Mouse (Mus musculus): Measurements from ENCODE around the gene Bbof1. TPM values are rescaled to one million over a fixed set of nuclear protein-coding genes. Genes with fewer than 3 reads are reported as not detected.

Bbof1 gene
- polyA plus RNA-seq, 1 experiment from 2014 or later = 0.53 TPM

DNA sequence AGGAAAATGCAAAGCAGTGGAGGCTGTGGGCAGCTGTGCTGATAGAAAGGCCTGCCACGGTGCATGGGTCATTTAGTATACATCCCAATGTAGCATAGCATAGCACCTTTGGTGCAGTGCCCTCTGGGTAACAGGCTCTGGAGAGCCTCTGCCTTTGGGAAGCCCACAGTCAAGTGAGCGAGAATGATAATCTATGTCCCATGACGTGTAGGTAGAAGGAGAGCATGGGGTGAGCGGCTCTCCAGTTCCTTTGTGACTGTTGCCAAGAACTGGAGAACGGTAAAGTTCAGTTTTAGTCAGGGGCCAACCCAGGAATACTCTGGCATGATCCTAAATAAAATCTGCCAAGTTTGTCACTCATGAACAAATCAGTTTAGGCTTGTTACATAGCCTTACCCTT lies 37.2 kb upstream of the Bbof1 start:
- Histone ChIP-seq H3K9ac (ENCODE audit: low read depth, low read length) (no peak overlapping the region), H3K27me3 (replicated peaks; ENCODE audit: control insufficient read depth, insufficient read depth, low read length) (no peaks in the 10 kb centered on the region), H3K9me3 (ENCODE audit: control insufficient read depth) (no peaks in the 10 kb centered on the region), H3K36me3 (ENCODE audit: control insufficient read depth, insufficient read depth) (peaks cover 80% of the 10 kb centered on the region), H3K4me3 (ENCODE audit: low read depth, low read length) (no peak overlapping the region), H3K27ac (ENCODE audit: low read depth, low read length) (no peak overlapping the region), H3K4me1 (replicated peaks; ENCODE audit: control insufficient read depth, insufficient read depth, low read length) (0 out of 2 replicates have a peak, but pooled peaks cover 3% of the 10 kb centered on the region), H3K4me2 (replicated peaks; ENCODE audit: low read depth) (no peak overlapping the region)
- no peak for TF ChIP-seq CTCF (IDR thresholded peaks at IDR 0.05; ENCODE audit: low read depth)
- 91% methylated on average over 5 of the region's 5 CpGs for WGBS
- no peak for ATAC-seq

GRCm38 (mm10) chr12:84373831-84374481 lies 34.9 kb upstream of the Bbof1 start:
- Histone ChIP-seq H3K9ac (ENCODE audit: low read depth, low read length) (no peak overlapping the region), H3K4me2 (replicated peaks; ENCODE audit: low read depth) (no peak overlapping the region), H3K27me3 (replicated peaks; ENCODE audit: control insufficient read depth, insufficient read depth, low read length) (no peaks in the 10 kb centered on the region), H3K9me3 (ENCODE audit: control insufficient read depth) (no peaks in the 10 kb centered on the region), H3K27ac (ENCODE audit: low read depth, low read length) (no peak overlapping the region), H3K4me1 (replicated peaks; ENCODE audit: control insufficient read depth, insufficient read depth, low read length) (0 out of 2 replicates have a peak, but pooled peaks cover 3% of the 10 kb centered on the region), H3K4me3 (ENCODE audit: low read depth, low read length) (no peak overlapping the region), H3K36me3 (ENCODE audit: control insufficient read depth, insufficient read depth) (peaks cover 84% of the 10 kb centered on the region)
- no peak; the same call in 1 of the 2 replicates for ATAC-seq
- whole genome bisulfite sequencing = 39% methylated on average over 6 of the region's 6 CpGs
- TF ChIP-seq CTCF (IDR thresholded peaks at IDR 0.05; ENCODE audit: low read depth) = no peak

GRCm38 (mm10) chr12:84382369-84382768 lies 26.5 kb upstream of the Bbof1 start:
- 91% methylated on average over 4 of the region's 4 CpGs for WGBS
- no peak for ATAC-seq

DNA sequence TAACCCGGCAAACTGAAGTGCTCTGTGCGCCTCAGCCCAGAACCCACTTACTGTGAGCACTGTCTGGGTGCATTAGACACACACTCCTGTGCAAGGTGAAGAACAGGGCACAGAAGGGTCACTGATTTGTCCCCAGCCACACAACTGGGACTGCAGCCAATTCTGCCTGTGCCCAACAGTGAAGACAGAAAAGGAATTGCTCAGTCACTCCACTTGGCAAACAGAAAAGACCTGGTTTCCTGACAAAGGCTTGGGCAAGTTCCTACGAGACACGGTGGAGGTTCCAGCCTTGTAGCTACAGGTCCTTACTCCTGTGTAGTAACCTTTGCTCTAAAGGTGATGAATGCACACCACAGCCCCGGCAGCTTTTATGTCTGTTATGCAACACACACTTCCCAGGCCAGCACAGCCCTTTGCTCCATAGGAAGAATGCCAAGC lies 24.2 kb upstream of the Bbof1 start:
- ATAC-seq = peak; percentile 92
- H3K4me2 ChIP-seq (replicated peaks; ENCODE audit: low read depth) = no peak overlapping the region
- peaks cover 46% of the 10 kb centered on the region for H3K36me3 ChIP-seq (ENCODE audit: control insufficient read depth, insufficient read depth)
- H3K9ac ChIP-seq (ENCODE audit: low read depth, low read length) = no peak overlapping the region
- 39% methylated on average over 5 of the region's 5 CpGs for WGBS
- no peaks in the 10 kb centered on the region for H3K9me3 ChIP-seq (ENCODE audit: control insufficient read depth)
- no peaks in the 10 kb centered on the region for H3K27me3 ChIP-seq (replicated peaks; ENCODE audit: control insufficient read depth, insufficient read depth, low read length)
- TF ChIP-seq CTCF (IDR thresholded peaks at IDR 0.05; ENCODE audit: low read depth) = no peak
- H3K4me3 ChIP-seq (ENCODE audit: low read depth, low read length) = no peak overlapping the region
- peak overlapping the region; percentile 81 for H3K27ac ChIP-seq (ENCODE audit: low read depth, low read length)
- 0 out of 2 replicates have a peak, but pooled peaks cover 2% of the 10 kb centered on the region for H3K4me1 ChIP-seq (replicated peaks; ENCODE audit: control insufficient read depth, insufficient read depth, low read length)

More at GRCm38 (mm10) chr12:84382369-84382768, 26.5 kb upstream of the Bbof1 start:
- H3K27me3 ChIP-seq (replicated peaks; ENCODE audit: control insufficient read depth, insufficient read depth, low read length) = no peaks in the 10 kb centered on the region
- H3K4me2 ChIP-seq (replicated peaks; ENCODE audit: low read depth) = no peak overlapping the region
- no peak overlapping the region for H3K9ac ChIP-seq (ENCODE audit: low read depth, low read length)
- no peak overlapping the region for H3K27ac ChIP-seq (ENCODE audit: low read depth, low read length)
- H3K4me3 ChIP-seq (ENCODE audit: low read depth, low read length) = no peak overlapping the region
- H3K9me3 ChIP-seq (ENCODE audit: control insufficient read depth) = no peaks in the 10 kb centered on the region
- TF ChIP-seq CTCF (IDR thresholded peaks at IDR 0.05; ENCODE audit: low read depth) = no peak
- H3K4me1 ChIP-seq (replicated peaks; ENCODE audit: control insufficient read depth, insufficient read depth, low read length) = 0 out of 2 replicates have a peak, but pooled peaks cover 2% of the 10 kb centered on the region
- H3K36me3 ChIP-seq (ENCODE audit: control insufficient read depth, insufficient read depth) = peaks cover 54% of the 10 kb centered on the region

GRCm38 (mm10) chr12:84385408-84385807 lies 23.5 kb upstream of the Bbof1 start:
- no peak for ATAC-seq
- TF ChIP-seq CTCF (IDR thresholded peaks at IDR 0.05; ENCODE audit: low read depth) = no peak
- no peaks in the 10 kb centered on the region for H3K9me3 ChIP-seq (ENCODE audit: control insufficient read depth)
- no peaks in the 10 kb centered on the region for H3K27me3 ChIP-seq (replicated peaks; ENCODE audit: control insufficient read depth, insufficient read depth, low read length)
- peak overlapping the region; percentile 81 for H3K27ac ChIP-seq (ENCODE audit: low read depth, low read length)
- H3K9ac ChIP-seq (ENCODE audit: low read depth, low read length) = no peak overlapping the region
- 88% methylated on average over 4 of the region's 4 CpGs for WGBS
- H3K4me3 ChIP-seq (ENCODE audit: low read depth, low read length) = no peak overlapping the region
- no peak overlapping the region for H3K4me2 ChIP-seq (replicated peaks; ENCODE audit: low read depth)
- H3K36me3 ChIP-seq (ENCODE audit: control insufficient read depth, insufficient read depth) = peaks cover 48% of the 10 kb centered on the region
- H3K4me1 ChIP-seq (replicated peaks; ENCODE audit: control insufficient read depth, insufficient read depth, low read length) = 0 out of 2 replicates have a peak, but pooled peaks cover 2% of the 10 kb centered on the region

GRCm38 (mm10) chr12:84388097-84388496 lies 20.8 kb upstream of the Bbof1 start:
- no peak overlapping the region for H3K4me3 ChIP-seq (ENCODE audit: low read depth, low read length)
- H3K36me3 ChIP-seq (ENCODE audit: control insufficient read depth, insufficient read depth) = peaks cover 41% of the 10 kb centered on the region
- H3K27me3 ChIP-seq (replicated peaks; ENCODE audit: control insufficient read depth, insufficient read depth, low read length) = no peaks in the 10 kb centered on the region
- no peak overlapping the region for H3K4me2 ChIP-seq (replicated peaks; ENCODE audit: low read depth)
- H3K9me3 ChIP-seq (ENCODE audit: control insufficient read depth) = no peaks in the 10 kb centered on the region
- TF ChIP-seq CTCF (IDR thresholded peaks at IDR 0.05; ENCODE audit: low read depth) = no peak
- WGBS = 90% methylated on average over 8 of the region's 8 CpGs
- H3K4me1 ChIP-seq (replicated peaks; ENCODE audit: control insufficient read depth, insufficient read depth, low read length) = 0 out of 2 replicates have a peak, but pooled peaks cover 2% of the 10 kb centered on the region
- no peak for ATAC-seq
- no peak overlapping the region for H3K9ac ChIP-seq (ENCODE audit: low read depth, low read length)
- no peak overlapping the region for H3K27ac ChIP-seq (ENCODE audit: low read depth, low read length)

Data from intestine, postnatal 0 days (tissue).